Mouse (Mus musculus) adrenal gland, adult 2 months (tissue): ENCODE results near the gene Gm13290. TPM values are rescaled to one million over a fixed set of nuclear protein-coding genes. Genes with fewer than 3 reads are reported as not detected.
"Not testable (repeated sequence)": the region's sequence is repeated elsewhere in the genome, so short reads cannot be mapped to it uniquely, and the experiment has no call there.

Experiments used
- DNase-seq: peaks from one replicate; pipeline ENCODE4 v3.0.0; 2021
- polyA plus RNA-seq: library from polyadenylated mRNA; depleted of rRNA; stranded (reverse); fragments of >200 nt; gene quantifications from 2 replicates; pipeline ENCODE4 v1.2.3, GENCODE M21; 2012; rRNA removed
- total RNA-seq, 2 experiments: library from RNA; stranded (reverse); gene quantifications; 2 replicates each; pipeline ENCODE4 v1.2.3; 2021

Gm13290 gene
- total and polyA plus RNA-seq, 3 experiments = not detected

DNA sequence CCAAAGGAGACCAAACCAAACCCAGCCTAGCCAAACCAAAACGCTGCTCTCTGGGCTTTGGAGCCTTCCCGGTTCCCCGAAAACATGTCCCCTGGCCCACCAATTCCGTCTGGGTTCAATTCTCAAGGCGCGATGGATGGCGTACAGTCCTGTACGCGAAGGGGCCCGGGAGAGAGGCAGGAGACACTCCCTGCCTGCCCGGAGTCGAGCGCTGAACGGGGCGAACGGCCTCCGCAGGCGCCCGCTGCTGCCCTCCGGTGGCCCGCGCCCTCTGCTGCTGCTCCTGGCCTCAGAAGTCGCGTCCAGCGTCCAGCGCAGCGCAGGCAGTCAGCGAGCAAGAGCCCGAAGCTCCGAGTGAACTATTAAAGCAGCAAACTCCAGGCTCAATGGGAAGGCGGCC lies 8.7 kb downstream of the Gm13290 start:
- DNase-seq = peak; percentile 48

DNA sequence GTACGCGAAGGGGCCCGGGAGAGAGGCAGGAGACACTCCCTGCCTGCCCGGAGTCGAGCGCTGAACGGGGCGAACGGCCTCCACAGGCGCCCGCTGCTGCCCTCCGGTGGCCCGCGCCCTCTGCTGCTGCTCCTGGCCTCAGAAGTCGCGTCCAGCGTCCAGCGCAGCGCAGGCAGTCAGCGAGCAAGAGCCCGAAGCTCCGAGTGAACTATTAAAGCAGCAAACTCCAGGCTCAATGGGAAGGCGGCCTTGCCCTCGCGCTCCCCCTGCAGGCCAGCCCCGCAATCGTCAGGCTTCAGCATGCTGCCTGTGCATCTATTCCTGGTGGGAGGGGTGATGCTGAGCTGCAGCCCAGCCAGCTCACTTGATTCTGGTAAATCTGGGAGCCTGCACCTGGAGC lies 11.8 kb downstream of the Gm13290 start, which contains the start of gene Gm13276:
Gm13276 (plus strand) TSS at position 301 of the 400 bp plus-strand sequence.
- not testable (repeated sequence) for DNase-seq

DNA sequence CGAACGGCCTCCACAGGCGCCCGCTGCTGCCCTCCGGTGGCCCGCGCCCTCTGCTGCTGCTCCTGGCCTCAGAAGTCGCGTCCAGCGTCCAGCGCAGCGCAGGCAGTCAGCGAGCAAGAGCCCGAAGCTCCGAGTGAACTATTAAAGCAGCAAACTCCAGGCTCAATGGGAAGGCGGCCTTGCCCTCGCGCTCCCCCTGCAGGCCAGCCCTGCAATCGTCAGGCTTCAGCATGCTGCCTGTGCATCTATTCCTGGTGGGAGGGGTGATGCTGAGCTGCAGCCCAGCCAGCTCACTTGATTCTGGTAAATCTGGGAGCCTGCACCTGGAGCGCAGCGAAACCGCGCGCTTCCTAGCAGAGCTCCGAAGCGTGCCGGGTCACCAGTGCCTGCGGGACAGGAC lies 14.8 kb downstream of the Gm13290 start, which contains the start of gene Gm13277:
Gm13277 (plus strand) TSS at position 231 of the 400 bp plus-strand sequence.
- peak; percentile 79 for DNase-seq

DNA sequence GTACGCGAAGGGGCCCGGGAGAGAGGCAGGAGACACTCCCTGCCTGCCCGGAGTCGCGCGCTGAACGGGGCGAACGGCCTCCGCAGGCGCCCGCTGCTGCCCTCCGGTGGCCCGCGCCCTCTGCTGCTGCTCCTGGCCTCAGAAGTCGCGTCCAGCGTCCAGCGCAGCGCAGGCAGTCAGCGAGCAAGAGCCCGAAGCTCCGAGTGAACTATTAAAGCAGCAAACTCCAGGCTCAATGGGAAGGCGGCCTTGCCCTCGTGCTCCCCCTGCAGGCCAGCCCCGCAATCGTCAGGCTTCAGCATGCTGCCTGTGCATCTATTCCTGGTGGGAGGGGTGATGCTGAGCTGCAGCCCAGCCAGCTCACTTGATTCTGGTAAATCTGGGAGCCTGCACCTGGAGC lies 17.6 kb downstream of the Gm13290 start, which contains the start of gene Gm13278:
Gm13278 (plus strand) TSS at position 301 of the 400 bp plus-strand sequence.
- DNase-seq = not testable (repeated sequence)

DNA sequence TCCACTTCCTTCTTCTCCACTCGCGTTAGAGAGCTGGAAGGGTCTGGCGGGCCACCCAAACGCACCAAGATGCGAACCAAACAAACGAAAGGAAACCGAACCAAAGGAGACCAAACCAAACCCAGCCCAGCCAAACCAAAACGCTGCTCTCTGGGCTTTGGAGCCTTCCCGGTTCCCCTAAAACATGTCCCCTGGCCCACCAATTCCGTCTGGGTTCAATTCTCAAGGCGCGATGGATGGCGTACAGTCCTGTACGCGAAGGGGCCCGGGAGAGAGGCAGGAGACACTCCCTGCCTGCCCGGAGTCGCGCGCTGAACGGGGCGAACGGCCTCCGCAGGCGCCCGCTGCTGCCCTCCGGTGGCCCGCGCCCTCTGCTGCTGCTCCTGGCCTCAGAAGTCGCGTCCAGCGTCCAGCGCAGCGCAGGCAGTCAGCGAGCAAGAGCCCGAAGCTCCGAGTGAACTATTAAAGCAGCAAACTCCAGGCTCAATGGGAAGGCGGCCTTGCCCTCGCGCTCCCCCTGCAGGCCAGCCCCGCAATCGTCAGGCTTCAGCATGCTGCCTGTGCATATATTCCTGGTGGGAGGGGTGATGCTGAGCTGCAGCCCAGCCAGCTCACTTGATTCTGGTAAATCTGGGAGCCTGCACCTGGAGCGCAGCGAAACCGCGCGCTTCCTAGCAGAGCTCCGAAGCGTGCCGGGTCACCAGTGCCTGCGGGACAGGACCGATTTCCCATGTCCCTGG lies 20.5 kb downstream of the Gm13290 start, which contains the start of gene Gm13275:
Gm13275 (plus strand) TSS at position 552 of the 740 bp plus-strand sequence.
- DNase-seq = peak; percentile 77

DNA sequence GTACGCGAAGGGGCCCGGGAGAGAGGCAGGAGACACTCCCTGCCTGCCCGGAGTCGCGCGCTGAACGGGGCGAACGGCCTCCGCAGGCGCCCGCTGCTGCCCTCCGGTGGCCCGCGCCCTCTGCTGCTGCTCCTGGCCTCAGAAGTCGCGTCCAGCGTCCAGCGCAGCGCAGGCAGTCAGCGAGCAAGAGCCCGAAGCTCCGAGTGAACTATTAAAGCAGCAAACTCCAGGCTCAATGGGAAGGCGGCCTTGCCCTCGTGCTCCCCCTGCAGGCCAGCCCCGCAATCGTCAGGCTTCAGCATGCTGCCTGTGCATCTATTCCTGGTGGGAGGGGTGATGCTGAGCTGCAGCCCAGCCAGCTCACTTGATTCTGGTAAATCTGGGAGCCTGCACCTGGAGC lies 23.5 kb downstream of the Gm13290 start, which contains the start of gene Gm13279:
Gm13279 (plus strand) TSS at position 301 of the 400 bp plus-strand sequence.
- DNase-seq = not testable (repeated sequence)

DNA sequence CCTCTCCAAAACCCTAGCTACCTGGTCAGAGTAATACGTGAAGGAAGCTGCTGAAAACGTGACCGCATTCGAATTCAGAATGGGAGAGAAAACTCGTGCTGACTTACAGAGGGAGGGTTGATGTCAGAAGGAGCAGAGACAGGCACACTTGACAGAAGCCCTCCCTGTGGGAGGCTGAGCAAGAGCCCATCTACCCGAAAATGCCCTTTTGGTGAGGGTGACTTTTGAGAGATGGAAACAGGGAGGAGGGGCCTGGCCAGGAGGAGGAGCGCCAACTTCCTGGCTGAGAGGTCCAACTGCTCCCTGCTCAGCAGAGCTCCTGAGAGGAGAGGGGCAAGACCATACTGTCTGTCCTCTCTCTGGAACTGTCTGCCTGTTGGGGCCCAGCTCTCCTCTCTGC lies 25.7 kb downstream of the Gm13290 start, which contains the start of gene Gm13285:
Gm13285 (plus strand) TSS at position 301 of the 400 bp plus-strand sequence.
- not testable (repeated sequence) for DNase-seq

DNA sequence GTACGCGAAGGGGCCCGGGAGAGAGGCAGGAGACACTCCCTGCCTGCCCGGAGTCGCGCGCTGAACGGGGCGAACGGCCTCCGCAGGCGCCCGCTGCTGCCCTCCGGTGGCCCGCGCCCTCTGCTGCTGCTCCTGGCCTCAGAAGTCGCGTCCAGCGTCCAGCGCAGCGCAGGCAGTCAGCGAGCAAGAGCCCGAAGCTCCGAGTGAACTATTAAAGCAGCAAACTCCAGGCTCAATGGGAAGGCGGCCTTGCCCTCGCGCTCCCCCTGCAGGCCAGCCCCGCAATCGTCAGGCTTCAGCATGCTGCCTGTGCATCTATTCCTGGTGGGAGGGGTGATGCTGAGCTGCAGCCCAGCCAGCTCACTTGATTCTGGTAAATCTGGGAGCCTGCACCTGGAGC lies 29.3 kb downstream of the Gm13290 start, which contains the start of gene Gm13287:
Gm13287 (plus strand) TSS at position 301 of the 400 bp plus-strand sequence.
- DNase-seq = not testable (repeated sequence)

DNA sequence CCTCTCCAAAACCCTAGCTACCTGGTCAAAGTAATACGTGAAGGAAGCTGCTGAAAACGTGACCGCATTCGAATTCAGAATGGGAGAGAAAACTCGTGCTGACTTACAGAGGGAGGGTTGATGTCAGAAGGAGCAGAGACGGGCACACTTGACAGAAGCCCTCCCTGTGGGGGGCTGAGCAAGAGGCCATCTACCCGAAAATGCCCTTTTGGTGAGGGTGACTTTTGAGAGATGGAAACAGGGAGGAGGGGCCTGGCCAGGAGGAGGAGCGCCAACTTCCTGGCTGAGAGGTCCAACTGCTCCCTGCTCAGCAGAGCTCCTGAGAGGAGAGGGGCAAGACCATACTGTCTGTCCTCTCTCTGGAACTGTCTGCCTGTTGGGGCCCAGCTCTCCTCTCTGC lies 31.6 kb downstream of the Gm13290 start, which contains the start of gene Gm13288:
Gm13288 (plus strand) TSS at position 301 of the 400 bp plus-strand sequence.
- DNase-seq = not testable (repeated sequence)

DNA sequence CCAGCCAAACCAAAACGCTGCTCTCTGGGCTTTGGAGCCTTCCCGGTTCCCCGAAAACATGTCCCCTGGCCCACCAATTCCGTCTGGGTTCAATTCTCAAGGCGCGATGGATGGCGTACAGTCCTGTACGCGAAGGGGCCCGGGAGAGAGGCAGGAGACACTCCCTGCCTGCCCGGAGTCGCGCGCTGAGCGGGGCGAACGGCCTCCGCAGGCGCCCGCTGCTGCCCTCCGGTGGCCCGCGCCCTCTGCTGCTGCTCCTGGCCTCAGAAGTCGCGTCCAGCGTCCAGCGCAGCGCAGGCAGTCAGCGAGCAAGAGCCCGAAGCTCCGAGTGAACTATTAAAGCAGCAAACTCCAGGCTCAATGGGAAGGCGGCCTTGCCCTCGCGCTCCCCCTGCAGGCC lies 32.1 kb downstream of the Gm13290 start:
- DNase-seq = peak; percentile 65

DNA sequence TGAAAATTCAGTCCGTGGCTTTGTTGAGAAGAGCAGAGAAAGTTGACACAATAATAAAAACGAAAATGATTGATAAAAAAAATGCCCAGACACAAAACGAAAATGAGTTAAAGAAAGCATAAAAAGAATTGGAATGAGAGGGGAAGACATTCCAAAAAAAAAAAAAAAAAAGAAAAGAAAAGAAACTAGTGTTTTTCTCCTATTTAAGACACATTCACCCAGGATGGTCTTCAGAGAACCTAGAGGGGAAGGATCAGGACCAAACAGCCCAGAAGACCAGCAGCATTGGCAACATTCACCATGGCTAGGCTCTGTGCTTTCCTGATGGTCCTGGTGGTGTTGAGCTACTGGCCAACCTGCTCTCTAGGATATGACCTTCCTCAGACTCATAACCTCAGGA lies 42.3 kb downstream of the Gm13290 start, which contains the start of gene Ifna7:
Ifna7 (plus strand) TSS at position 301 of the 400 bp plus-strand sequence.
- no peak for DNase-seq

DNA sequence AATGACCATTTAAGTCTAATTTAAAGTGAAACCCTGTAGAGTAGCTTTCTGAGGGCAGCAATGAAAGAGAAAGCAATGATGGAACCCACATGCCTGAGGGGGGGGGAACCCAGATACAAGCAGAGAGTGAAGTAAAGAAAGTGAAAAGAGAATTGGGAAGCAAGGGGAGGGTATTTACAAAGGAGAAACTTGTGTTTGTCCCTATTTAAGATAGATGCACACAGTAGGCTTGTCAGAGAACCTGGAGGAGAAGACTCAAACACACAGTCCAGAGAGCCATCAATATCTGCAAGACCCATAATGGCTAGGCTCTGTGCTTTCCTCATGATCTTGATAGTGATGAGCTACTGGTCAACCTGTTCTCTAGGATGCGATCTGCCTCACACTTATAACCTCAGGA lies 46.0 kb downstream of the Gm13290 start, which contains the start of gene Ifna11:
Ifna11 (plus strand) TSS at position 301 of the 400 bp plus-strand sequence.
- DNase-seq = no peak

DNA sequence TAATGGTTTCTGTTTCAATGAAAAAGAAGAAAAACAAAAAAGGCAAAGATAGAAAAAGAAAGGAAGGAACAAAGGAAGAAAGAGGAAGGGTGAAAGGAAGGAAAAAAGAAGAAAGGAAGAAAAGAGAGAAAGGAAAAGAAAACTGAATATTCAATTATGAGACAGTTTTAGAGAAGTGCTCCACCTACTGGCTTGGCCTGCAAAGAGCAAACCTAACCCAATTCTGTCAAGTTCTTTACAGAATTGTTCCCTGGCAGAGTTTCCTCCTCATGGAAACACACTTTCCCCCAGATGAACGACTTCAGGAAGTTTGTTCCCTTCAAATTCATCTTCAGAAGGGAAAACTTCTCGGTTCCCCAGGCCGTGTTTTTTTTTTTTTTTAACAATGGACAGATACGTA lies 49.4 kb downstream of the Gm13290 start:
- DNase-seq = no peak

Other genes starting within 250 kb of the Gm13290 start
Only the 30 nearest of the 31 such genes appear.
- not detected for gene Ifna14, start 202.0 kb upstream of the Gm13290 start, total RNA-seq
- gene Ifna14, start 202.0 kb upstream of the Gm13290 start, polyA plus RNA-seq = not detected in 2 replicates
- not detected for gene Ifna9, start 181.4 kb upstream of the Gm13290 start, total RNA-seq
- 0.22 TPM in 1 of 2 replicates, not detected in the other for gene Ifna9, start 181.4 kb upstream of the Gm13290 start, polyA plus RNA-seq
- not detected for gene Ifna12, start 170.5 kb upstream of the Gm13290 start, total RNA-seq
- not detected in 2 replicates for gene Ifna12, start 170.5 kb upstream of the Gm13290 start, polyA plus RNA-seq
- not detected for gene C87499, start 139.4 kb upstream of the Gm13290 start, total RNA-seq
- gene C87499, start 139.4 kb upstream of the Gm13290 start, polyA plus RNA-seq = not detected in 2 replicates
- not detected for gene Ifna13, start 129.4 kb upstream of the Gm13290 start, total RNA-seq
- not detected in 2 replicates for gene Ifna13, start 129.4 kb upstream of the Gm13290 start, polyA plus RNA-seq
- not detected for gene Ifna16, start 96.9 kb upstream of the Gm13290 start, total RNA-seq
- not detected in 2 replicates for gene Ifna16, start 96.9 kb upstream of the Gm13290 start, polyA plus RNA-seq
- gene Ifna2, start 89.9 kb upstream of the Gm13290 start, total RNA-seq = not detected
- not detected in 2 replicates for gene Ifna2, start 89.9 kb upstream of the Gm13290 start, polyA plus RNA-seq
- gene Ifnab, start 82.5 kb upstream of the Gm13290 start, total RNA-seq = not detected
- gene Ifnab, start 82.5 kb upstream of the Gm13290 start, polyA plus RNA-seq = not detected in 2 replicates
- under 1 TPM in 1 of 2 experiments, not detected in 1; 0.38 TPM for gene Gm26566, start 52.0 kb upstream of the Gm13290 start, total RNA-seq
- gene Gm26566, start 52.0 kb upstream of the Gm13290 start, polyA plus RNA-seq = 0.76 and 1.0 TPM in 2 replicates
- 10 to 100 TPM; 70.8 to 79.3 TPM for gene Klhl9, start 51.4 kb upstream of the Gm13290 start, total RNA-seq
- gene Klhl9, start 51.4 kb upstream of the Gm13290 start, polyA plus RNA-seq = 22.2 and 29.6 TPM in 2 replicates
- gene Gm13271, start 19.0 kb upstream of the Gm13290 start, total RNA-seq = not detected
- gene Gm13271, start 19.0 kb upstream of the Gm13290 start, polyA plus RNA-seq = not detected in 2 replicates
- gene Gm13283, start 13.7 kb upstream of the Gm13290 start, total RNA-seq = not detected
- gene Gm13283, start 13.7 kb upstream of the Gm13290 start, polyA plus RNA-seq = not detected in 2 replicates
- not detected for gene Gm13289, start 3.1 kb downstream of the Gm13290 start, total RNA-seq
- not detected in 2 replicates for gene Gm13289, start 3.1 kb downstream of the Gm13290 start, polyA plus RNA-seq
- gene Gm13272, start 6.0 kb downstream of the Gm13290 start, total RNA-seq = not detected
- gene Gm13272, start 6.0 kb downstream of the Gm13290 start, polyA plus RNA-seq = not detected in 2 replicates
- gene Ifnz, start 8.3 kb downstream of the Gm13290 start, total RNA-seq = not detected
- gene Ifnz, start 8.3 kb downstream of the Gm13290 start, polyA plus RNA-seq = not detected in 2 replicates
- gene Gm13276, start 11.9 kb downstream of the Gm13290 start, total RNA-seq = not detected
- not detected in 2 replicates for gene Gm13276, start 11.9 kb downstream of the Gm13290 start, polyA plus RNA-seq
- gene Gm13277, start 14.8 kb downstream of the Gm13290 start, total RNA-seq = not detected
- gene Gm13277, start 14.8 kb downstream of the Gm13290 start, polyA plus RNA-seq = not detected in 2 replicates
- gene Gm13278, start 17.7 kb downstream of the Gm13290 start, total RNA-seq = not detected
- not detected in 2 replicates for gene Gm13278, start 17.7 kb downstream of the Gm13290 start, polyA plus RNA-seq
- not detected for gene Gm13275, start 20.7 kb downstream of the Gm13290 start, total RNA-seq
- 0.22 TPM in 1 of 2 replicates, not detected in the other for gene Gm13275, start 20.7 kb downstream of the Gm13290 start, polyA plus RNA-seq
- not detected for gene Gm13279, start 23.6 kb downstream of the Gm13290 start, total RNA-seq
- gene Gm13279, start 23.6 kb downstream of the Gm13290 start, polyA plus RNA-seq = not detected in 2 replicates
- gene Gm13285, start 25.8 kb downstream of the Gm13290 start, total RNA-seq = not detected
- not detected in 2 replicates for gene Gm13285, start 25.8 kb downstream of the Gm13290 start, polyA plus RNA-seq
- not detected for gene Gm13287, start 29.4 kb downstream of the Gm13290 start, total RNA-seq
- 0.22 TPM in 1 of 2 replicates, not detected in the other for gene Gm13287, start 29.4 kb downstream of the Gm13290 start, polyA plus RNA-seq
- gene Gm13288, start 31.7 kb downstream of the Gm13290 start, total RNA-seq = not detected
- not detected in 2 replicates for gene Gm13288, start 31.7 kb downstream of the Gm13290 start, polyA plus RNA-seq
- not detected for gene Ifna7, start 42.4 kb downstream of the Gm13290 start, total RNA-seq
- gene Ifna7, start 42.4 kb downstream of the Gm13290 start, polyA plus RNA-seq = not detected in 2 replicates
- gene Ifna11, start 46.1 kb downstream of the Gm13290 start, total RNA-seq = not detected
- not detected in 2 replicates for gene Ifna11, start 46.1 kb downstream of the Gm13290 start, polyA plus RNA-seq
- gene Ifna6, start 53.6 kb downstream of the Gm13290 start, total RNA-seq = not detected
- not detected in 2 replicates for gene Ifna6, start 53.6 kb downstream of the Gm13290 start, polyA plus RNA-seq
- gene Ifna5, start 61.7 kb downstream of the Gm13290 start, total RNA-seq = not detected
- not detected in 2 replicates for gene Ifna5, start 61.7 kb downstream of the Gm13290 start, polyA plus RNA-seq
- not detected for gene Ifna4, start 68.0 kb downstream of the Gm13290 start, total RNA-seq
- gene Ifna4, start 68.0 kb downstream of the Gm13290 start, polyA plus RNA-seq = not detected in 2 replicates
- not detected for gene Ifna1, start 76.3 kb downstream of the Gm13290 start, total RNA-seq
- gene Ifna1, start 76.3 kb downstream of the Gm13290 start, polyA plus RNA-seq = not detected in 2 replicates
- not detected for gene Ifne, start 106.4 kb downstream of the Gm13290 start, total RNA-seq
- not detected in 2 replicates for gene Ifne, start 106.4 kb downstream of the Gm13290 start, polyA plus RNA-seq